Mouse (Mus musculus) erythroblast, adult 5-6 weeks (primary cell): Measurements from ENCODE around the gene Slc37a1. TPM values are rescaled to one million over a fixed set of nuclear protein-coding genes. Genes with fewer than 3 reads are reported as not detected.
"Not testable (repeated sequence)": the region's sequence is repeated elsewhere in the genome, so short reads cannot be mapped to it uniquely, and the experiment has no call there.

Source experiments
- ATAC-seq: replicated peaks from 2 replicates; pipeline ENCODE4 v1.8.0; 2016; ENCODE audit warnings: moderate number of reproducible peaks, mild to moderate bottlenecking, moderate TSS enrichment, inconsistent platforms; ENCODE audit not compliant: poor library complexity, low FRiP score, severe bottlenecking
- total RNA-seq, 2 experiments: library from RNA; stranded (forward) in 1 of 2; stranded (reverse) in 1 of 2; fragments of 150-400 nt in 1 of 2; fragments of 200-764, 138-1000 nt in 1 of 2; gene quantifications; 2 replicates each; pipeline versions ENCODE4 v1.2.3 to v1.2.4; 2015 to 2017; ENCODE audit warnings: low replicate concordance in 2 of 2

Slc37a1 gene
- total RNA-seq, 2 experiments from 2014 or later, result 0.58 to 1.1 TPM

DNA sequence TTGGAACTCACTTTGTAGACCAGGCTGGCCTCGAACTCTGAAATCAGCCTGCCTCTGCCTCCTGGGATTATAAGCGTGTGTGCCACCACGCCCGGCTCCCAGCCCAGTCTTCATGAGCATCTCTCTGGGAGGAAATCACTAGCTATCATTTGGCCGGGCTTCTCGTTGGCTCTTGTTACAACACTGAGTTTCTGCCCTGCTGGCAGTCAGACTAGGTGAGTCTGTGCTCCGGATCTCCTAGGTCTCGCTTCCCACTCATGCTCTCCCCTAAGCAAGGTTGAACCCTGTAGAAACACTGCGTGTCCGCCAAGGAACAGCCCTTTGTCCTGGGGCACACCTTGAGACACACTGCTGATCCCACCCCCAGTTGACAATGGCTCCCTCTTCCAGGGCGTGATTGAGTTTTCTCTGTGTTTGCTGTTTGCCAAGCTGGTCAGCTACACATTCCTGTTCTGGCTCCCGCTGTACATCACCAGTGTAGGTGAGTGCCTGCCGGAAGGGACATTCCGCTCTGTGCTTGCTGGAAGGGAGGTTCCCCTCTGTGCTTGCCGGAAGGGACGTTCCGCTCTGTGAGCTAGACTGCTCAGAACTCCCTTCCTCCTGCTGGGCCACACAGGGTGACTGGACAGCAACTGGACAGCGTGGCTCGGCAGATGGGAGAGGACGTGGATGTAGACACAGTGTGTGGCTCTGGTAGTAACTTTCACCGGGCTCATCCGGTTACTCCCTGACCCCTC, 48.9 kb downstream of the Slc37a1 start:
- ATAC-seq, result no peak

DNA sequence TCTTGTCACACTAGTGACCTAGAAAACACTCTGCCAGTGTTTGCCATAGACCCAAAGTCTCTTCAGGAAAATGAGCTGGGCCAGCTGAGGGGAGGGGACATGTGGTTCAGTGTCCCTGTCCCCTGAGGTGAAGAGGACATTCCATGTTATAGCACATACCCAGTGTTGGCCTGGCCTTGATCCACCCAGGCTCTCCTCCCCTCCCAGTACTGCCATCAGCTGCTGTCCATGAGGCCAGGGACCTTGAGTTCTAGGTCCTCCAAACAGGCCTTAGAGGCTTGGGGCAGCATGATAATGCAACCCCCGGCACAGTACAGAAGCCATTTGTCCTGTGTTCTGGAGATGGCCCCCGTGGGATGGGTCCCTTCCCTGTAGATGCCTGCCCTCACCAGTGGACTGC, 53.2 kb downstream of the Slc37a1 start:
- no peak for ATAC-seq

DNA sequence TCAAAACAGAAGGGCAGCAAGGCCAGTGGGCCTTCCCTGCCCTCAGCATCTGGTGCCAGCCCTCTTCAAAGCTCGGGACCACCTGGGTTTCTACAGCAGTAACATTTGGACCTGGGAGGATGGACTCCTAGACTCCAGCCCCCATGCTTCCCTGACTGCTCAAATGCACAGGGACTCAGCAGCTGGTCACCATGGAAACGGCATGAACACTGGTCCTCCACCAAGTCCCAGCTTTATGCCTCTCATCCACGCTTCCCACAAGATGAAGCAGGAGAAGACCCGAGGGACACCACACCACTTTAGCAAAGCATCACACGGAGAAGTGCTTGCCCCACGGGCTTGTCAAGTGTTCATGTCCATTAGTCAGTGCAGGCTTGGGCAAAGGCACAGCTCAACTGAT, 55.6 kb downstream of the Slc37a1 start:
- no peak for ATAC-seq

DNA sequence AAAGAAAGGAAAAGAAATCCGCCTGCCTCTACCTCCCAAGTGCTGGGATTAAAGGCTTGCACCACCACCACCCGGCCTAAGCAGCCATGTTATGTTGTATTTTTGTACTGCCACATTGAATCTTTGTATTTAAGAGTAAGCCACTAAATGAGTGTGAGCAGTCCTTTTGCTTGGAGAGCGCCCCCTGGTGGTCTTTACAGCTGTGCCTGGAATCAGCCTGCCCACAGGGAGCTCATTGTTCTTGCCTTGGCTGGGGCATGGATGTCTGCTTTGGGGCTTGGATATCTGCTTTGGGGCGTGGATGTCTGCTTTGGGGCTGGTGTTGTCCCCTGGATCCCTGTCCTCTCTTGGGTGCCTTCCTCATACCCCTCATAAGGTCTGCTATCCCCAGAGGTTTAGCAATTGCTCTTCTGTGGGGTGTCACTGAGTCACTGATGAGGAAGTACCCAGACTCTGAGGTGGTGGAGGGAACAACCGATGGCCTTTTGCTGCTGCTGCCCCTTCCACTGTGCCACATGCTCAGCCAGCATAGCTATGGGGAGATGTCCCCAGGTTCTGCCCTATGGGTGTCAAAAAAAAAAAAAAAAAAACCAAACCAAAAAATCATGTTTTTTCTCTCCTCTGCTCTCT, 57.7 kb downstream of the Slc37a1 start:
- ATAC-seq, result peak; percentile 68

DNA sequence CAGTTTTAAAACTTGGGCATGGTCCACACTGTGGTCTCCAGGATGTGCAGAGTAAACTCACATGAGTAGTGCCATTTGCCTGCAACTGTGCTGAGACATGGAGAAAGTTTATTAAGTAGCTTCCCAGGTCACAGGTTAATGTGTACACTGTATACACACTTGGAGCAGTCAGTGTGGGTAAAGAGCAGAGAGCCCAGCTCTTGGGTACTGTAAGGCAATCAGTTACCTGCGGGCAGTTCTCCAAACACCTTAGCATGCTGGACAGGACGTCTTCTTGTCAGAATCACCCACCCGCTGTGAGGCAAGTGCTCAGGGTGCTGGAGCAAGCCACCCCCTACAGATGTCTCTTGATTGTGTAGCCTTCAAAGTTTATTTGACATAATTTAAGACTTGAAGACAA, 58.2 kb downstream of the Slc37a1 start:
- ATAC-seq, result no peak

DNA sequence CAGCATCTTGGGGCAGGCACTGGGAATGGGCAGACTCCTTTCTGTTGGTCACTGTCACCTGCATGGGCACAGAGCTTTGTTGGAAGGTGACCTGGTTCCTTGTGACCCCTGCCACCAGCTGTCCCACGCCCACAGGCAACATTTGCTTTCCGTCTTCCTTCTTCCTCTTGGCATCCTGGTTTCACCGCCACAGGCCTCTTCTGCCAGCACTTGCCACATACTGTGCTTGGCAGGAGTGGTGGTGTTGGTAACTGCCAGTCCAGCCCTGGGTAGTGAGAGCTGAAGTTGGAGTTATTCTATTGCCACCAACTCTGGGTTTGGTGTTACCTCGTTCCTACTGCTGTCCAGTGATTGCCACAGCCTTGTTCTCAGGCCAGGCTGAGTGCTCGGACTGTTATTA, 61.5 kb downstream of the Slc37a1 start:
- ATAC-seq, result no peak

DNA sequence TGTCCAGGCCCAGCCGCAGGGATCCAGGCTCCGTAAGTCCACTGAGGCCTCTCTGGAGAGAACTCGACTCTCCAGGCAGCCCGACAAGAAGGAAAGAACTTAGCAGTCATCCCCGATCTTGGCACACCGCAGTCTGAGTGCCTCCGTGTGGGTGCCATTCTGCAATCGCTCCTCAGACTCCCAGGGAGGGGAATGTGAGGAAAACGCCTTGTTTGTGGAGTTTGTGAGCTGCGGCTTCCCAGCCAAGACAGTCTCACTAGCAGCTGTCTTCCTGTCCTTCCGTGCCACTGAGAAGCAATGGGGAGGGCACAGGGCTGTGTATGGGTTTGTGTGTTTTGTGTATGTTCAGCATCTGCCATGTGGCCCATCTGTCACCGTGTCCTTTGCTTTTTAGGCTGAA, 62.8 kb downstream of the Slc37a1 start:
- ATAC-seq, result no peak

DNA sequence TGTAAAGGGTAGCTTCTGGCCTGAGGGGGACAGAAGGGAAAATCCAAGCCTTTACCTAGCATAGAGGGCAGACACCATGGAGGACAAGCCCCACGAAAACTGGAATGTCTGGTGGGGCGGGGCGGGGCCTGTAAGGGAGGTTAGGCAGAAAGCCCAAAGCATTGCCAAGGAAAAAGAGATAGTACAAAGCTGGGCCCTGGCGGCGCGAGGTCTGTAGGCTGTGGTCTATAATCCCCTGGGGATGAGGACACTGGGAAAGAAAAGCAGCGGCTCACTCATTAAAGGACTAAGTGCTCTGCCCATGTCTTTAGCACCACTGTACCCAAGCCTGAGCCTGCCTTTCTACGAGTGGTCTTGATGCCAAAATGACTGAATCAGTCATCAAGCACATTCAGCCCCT, 65.4 kb downstream of the Slc37a1 start:
- ATAC-seq, result no peak

DNA sequence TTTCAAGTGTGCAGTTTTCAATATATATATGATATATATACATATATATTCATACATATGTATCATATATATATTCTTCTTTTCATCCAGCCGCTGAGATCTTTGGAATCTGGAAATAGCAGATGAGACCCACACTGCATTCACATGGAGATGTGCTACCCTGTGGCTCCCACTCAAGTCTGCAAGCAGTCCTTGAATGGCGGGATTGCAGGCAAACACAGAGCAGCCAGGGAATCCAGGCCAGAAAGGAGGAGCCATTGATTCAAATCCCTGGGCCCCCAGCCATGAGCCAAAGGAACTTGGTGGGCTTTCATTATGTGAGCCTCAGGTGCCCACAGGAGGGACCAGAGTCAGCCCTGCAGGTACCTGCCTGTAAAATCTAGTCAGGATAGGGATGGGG, 66.7 kb downstream of the Slc37a1 start:
- ATAC-seq, result no peak

DNA sequence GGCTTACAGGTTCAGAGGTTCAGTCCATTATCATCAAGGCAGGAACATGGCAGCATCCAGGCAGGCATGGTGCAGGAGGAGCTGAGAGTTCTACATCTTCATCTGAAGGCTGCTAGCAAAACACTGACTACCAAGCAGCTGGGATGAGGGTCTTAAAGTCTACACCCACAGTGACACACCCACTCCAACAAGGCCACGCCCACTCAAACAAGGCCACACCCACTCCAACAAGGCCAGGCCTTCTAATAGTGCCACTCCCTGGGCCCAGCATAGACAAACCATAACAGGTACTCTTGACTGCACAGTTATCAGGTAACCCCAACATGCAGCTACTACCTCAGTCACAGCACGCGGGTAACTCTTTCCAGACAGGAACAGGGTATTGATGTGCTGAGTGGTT, 68.1 kb downstream of the Slc37a1 start:
- ATAC-seq, result not testable (repeated sequence)

DNA sequence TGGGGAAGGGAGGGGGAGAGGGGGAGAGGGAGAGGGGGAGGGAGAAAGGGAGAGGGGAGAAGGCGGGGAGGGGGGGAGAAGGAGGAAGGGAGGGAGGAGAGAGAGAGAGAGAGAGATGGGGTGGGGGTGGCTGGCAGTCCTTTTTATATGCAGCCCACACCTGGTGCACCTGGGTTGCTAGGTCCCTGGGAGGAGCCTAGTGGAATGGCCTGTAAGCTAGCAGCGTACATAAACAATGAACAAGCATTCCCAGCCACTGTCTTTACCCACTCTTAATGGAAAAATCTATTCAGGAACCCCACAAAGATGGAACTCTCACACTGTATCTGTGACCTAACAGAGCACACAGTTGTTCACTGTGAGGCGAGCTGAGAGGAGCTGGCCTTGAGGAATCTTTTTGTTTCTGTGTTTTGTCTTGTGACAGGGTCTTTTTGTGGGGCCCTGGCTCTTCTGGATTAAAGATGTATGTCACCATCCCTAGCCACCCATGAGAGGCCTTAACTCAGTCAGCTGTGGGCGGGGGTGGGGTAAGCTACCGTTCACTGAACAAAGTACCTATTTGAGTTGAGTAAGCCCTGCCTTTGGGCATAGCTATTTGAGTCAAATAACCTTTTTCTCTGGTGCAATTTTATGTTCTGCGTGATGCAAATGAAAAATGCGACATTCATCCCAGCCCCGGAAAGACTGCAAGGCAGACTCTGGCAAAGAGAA, 69.4 kb downstream of the Slc37a1 start:
- no peak for ATAC-seq

DNA sequence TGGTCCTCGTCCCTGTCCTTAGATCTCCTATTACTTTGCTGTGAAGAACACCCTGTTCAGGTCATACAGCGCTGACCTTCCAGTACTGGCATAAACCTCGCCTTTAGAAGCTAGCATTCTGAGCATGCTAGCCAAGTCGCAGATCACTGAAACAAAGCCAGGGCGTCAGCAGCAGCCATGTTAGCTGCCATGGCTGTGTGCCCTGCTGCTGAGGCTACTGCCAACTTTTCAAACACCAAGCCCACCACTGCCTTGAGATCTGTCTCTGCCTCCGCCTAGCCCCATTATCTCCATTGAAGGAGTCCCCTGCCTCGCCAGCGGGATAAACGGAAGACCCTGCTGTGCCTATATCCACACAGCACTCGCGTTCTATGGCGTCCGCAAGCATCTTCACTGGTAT, 74.0 kb downstream of the Slc37a1 start:
- no peak for ATAC-seq

DNA sequence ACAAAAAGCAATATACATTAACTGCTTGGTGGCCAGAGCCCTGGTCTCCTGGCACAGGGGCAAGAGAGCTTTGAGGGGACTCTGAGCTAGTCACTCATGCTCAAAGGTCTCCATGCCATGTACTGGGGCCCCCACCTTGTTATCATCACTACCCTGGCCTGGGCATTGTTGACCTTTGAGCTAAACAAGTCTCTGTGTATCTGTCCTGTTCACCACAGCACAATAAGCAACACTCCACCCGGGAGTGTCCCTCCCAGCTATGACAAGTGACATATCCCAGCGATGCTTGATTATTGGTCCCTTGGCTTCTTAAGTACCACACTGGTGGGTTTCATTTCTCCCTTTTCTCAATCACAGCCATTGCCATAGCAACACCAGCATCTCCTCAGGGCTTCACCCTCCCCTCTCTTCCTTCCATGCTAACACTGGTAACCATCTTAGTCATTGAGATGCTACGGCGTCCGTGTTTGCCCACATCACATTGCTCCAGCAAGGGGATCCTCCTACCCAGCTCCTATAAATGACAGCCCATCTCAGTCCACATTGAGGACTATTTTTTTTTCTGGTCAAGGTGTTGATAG, 79.1 kb downstream of the Slc37a1 start:
- ATAC-seq, result no peak

DNA sequence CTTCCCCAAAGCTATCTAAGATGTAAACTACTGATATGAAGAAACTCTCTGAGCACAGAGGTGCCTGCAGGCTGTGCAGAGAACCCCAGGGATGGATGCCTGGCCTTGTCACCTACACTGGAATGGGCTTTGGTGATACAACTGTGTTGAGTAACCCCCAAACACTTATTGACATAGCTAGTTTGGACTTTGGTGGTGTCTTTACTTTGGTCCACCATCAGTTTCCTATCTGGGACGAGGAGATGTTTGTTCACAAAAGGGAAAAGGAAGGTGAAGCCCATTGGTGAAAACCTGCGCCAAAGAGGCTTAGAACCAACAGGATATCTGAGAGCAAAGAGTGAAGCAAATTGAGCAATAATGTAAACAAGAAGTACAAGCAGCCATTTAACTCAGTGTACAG, 83.6 kb downstream of the Slc37a1 start:
- ATAC-seq, result no peak

DNA sequence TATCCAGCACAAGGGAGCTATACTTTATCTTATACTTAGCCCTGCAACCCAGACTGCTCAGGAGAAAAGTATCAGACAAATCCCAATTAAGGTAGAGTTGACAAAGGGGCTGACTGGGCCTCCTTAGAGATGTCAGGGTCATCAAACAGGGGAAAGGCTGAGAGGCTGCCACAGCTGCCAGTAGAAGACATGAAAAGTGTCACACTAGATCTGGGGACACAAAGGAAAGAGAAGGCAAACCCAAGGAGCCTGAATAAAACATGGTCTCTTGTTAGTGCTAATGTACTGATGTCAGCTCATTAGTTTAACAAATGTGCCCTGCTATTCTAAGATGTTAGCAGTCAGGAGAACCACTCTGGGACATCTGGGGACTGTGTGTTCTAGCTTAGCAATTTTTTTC, 84.3 kb downstream of the Slc37a1 start:
- no peak for ATAC-seq

DNA sequence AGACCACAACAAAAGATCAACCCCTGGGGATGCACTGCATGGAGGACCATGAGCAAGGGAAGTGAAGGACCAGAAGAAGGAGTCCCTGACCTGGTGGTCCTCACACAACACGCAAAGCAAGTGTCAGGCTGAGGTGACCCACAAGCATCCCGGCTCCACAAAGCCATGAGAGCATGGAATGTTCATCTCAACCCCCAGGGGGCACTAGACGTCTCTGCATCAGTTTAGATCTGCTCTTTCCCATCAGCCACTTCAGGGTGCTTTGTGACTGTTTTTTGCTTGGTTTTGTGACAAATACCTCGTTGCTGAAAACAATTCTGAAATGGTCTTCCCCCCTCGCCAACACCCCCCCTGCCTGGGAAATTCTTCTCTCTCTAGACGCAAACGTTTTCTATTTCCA, 91.4 kb downstream of the Slc37a1 start:
- no peak for ATAC-seq

DNA sequence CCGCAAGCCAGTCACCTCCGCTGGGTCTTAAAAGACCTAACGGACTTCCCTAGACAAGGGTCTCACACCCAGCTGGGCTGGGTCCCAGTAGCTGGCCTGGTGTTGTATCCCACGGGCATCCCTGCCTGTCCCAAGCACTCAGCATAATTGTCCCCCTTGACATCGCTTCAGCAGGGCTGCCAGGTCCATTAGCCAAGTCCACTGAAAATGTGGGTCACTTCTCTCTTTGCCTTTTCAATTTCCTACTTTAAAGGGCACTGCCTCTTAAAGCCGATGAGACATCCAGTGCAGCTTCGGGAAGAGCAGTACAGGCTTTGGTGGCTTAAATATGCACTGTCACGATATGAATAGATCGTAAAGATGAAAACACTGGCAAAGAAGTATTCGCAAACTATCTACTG, 91.8 kb downstream of the Slc37a1 start:
- no peak for ATAC-seq

DNA sequence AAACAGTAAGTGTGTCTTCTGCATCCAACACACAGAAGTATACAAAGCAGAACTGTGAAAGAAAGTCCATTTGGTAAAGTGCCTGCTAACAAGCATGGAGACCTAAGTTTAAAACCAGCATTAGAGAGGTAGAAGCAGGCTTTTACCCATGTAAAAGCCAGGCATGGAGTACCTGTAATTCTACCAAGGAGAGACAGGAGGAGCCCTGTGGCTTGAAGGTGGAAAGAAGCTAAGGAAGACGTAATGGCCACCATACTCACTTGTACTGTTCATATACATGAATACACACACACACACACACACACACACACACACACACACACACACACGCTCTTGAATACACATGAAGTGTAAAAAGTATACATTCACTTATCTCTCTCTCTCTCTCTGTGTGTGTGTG, 92.5 kb downstream of the Slc37a1 start:
- ATAC-seq, result no peak

DNA sequence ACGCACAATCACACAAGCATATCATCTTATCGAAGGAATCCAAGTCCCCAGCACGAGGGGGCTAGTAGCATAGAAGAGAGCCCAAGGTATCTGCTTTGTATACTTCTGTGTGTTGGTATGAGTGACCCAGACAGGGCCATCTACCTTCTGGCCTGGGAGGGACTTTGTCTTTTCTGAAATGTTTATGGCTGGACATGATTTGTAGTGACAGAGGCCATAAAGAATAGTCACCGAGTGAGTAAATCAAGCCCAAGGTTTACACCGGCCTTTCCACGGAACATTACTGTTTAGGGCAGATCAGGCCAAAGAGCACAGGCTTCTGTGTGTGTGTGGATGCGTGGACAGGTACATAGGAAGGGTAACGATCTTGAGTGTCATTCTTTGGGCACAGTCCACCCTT, 93.3 kb downstream of the Slc37a1 start:
- ATAC-seq, result no peak

DNA sequence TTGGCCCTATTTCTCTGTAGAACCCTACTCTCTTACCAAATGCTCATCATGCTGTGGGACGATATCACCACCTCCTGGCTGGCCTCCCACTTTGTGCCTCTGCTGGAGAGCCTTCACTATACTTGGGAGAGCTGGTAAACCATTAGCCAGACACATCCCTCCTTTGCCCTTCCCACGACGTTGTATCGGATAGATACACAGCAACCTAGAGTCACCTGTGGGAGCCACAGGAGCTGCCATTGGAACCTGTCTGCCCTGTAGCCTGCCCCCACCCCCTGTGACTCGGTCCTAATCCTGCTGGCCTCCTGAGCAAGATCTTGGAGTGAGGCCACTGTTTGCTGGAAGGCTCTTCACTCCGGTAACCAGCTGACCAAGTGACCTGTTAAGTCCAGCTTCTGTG, 96.7 kb downstream of the Slc37a1 start:
- ATAC-seq, result no peak
